Mouse (Mus musculus) G1E (cell line): ENCODE results near the gene Klrb1a. TPM values are rescaled to one million over a fixed set of nuclear protein-coding genes. Genes with fewer than 3 reads are reported as not detected.

Experiments
- ATAC-seq: 2 replicates; pipeline ENCODE4 v1.8.0; 2016; ENCODE audit warnings: mild to moderate bottlenecking; ENCODE audit not compliant: insufficient number of reproducible peaks, poor library complexity, low FRiP score, severe bottlenecking; ENCODE audit errors: extremely low read depth
- DNase-seq: peaks from one replicate; pipeline ENCODE4 v3.0.0; 2012; ENCODE audit warnings: low spot score
- H3K27me3 ChIP-seq: 2 replicates; pipeline ENCODE4 v1.6.1; 2012; ENCODE audit warnings: mild to moderate bottlenecking, low read length, inconsistent platforms; ENCODE audit not compliant: insufficient read depth
- H3K36me3 ChIP-seq: replicated peaks from 2 replicates; pipeline ENCODE3; 2012; ENCODE audit warnings: mild to moderate bottlenecking, inconsistent platforms
- H3K4me1 ChIP-seq: 2 replicates; pipeline ENCODE4 v1.6.1; 2012; ENCODE audit warnings: low read depth, low read length, inconsistent platforms, mixed read lengths; ENCODE audit not compliant: insufficient read depth
- H3K4me3 ChIP-seq: 2 replicates; pipeline ENCODE4 v1.5.1; 2012; ENCODE audit warnings: low read depth, mild to moderate bottlenecking, inconsistent platforms, low read length, moderate library complexity, mixed read lengths
- H3K9me3 ChIP-seq: replicated peaks from 2 replicates; pipeline ENCODE4 v1.6.1; 2012; ENCODE audit warnings: inconsistent platforms
- CTCF ChIP-seq: IDR thresholded peaks from 2 replicates; pipeline ENCODE4 v1.5.1; 2012; ENCODE audit warnings: low read depth, low read length, inconsistent platforms, mixed read lengths
- GATA1 ChIP-seq: IDR thresholded peaks from 2 replicates; pipeline ENCODE4 v1.6.1; 2012; ENCODE audit warnings: borderline replicate concordance, low read length, inconsistent platforms, mixed read lengths
- GATA2 ChIP-seq: IDR thresholded peaks from 2 replicates; pipeline ENCODE4 v1.6.1; 2012; ENCODE audit warnings: low read depth, low read length, inconsistent platforms, borderline replicate concordance
- POLR2AphosphoS5 ChIP-seq: IDR thresholded peaks from 2 replicates; pipeline ENCODE4 v1.6.1; 2012; ENCODE audit warnings: low read depth, low read length, inconsistent platforms; ENCODE audit not compliant: insufficient replicate concordance
- TAL1 ChIP-seq: conservative IDR thresholded peaks from 2 replicates; pipeline ENCODE4 v1.6.1; 2012; ENCODE audit warnings: low read depth, low read length, inconsistent platforms, mixed read lengths
- polyA plus RNA-seq: library from polyadenylated mRNA; stranded (reverse); fragments of >175 nt; gene quantifications from 2 replicates; pipeline ENCODE4 v1.2.3, GENCODE M21; 2012
- total RNA-seq, 2 experiments: library from RNA; stranded (forward) in 1 of 2; stranded (reverse) in 1 of 2; fragments of 200-1000 nt in 1 of 2; fragments of >200 nt in 1 of 2; fragmentation: Nextera tagmentation in 1 of 2; gene quantifications; 2 replicates each; pipeline ENCODE4 v1.2.3; 2014 to 2017

Gene Klrb1a
- total and polyA plus RNA-seq, 3 experiments, result 0.11 TPM; not detected in 2

DNA sequence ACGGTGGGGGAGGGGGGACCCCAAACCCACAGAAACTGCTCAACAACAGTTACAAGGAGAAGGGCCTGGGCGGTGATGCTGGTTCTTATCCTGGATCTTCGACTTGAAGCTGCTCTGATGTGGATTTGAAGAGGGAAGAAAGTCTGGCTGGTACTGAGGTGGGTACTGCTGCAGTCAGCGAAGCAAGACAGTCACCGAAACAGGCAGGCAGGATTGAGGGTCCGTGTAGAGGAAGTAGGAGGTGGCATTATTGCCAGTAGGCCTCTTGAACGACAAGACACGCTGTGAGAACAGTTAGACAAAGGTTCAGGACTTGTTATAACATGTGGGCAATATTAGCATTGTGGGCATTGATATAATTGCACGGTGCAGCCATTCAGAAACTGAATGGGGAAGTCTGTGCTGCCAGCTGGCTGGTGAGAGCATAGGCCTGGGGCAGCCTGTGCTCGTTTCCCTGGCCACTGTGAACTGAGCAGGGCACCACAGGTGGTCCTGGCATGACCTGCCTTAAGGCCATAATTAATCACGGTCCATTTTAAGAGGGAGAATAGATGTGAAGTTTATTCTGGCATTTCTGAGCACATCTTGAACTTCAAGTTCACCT lies 37.6 kb downstream of the Klrb1a start:
- DNase-seq (no peak), ATAC-seq (no peak)
- Histone ChIP-seq H3K4me1 (no peaks in the 10 kb centered on the region), H3K9me3 (peaks cover 48% of the 10 kb centered on the region), H3K36me3 (no peaks in the 10 kb centered on the region), H3K4me3 (no peak overlapping the region), H3K27me3 (no peaks in the 10 kb centered on the region)
- TF ChIP-seq TAL1, result no peak
- no peak for TF ChIP-seq GATA1
- no peak for TF ChIP-seq CTCF
- TF ChIP-seq GATA2, result no peak
- no peak for TF ChIP-seq POLR2AphosphoS5

DNA sequence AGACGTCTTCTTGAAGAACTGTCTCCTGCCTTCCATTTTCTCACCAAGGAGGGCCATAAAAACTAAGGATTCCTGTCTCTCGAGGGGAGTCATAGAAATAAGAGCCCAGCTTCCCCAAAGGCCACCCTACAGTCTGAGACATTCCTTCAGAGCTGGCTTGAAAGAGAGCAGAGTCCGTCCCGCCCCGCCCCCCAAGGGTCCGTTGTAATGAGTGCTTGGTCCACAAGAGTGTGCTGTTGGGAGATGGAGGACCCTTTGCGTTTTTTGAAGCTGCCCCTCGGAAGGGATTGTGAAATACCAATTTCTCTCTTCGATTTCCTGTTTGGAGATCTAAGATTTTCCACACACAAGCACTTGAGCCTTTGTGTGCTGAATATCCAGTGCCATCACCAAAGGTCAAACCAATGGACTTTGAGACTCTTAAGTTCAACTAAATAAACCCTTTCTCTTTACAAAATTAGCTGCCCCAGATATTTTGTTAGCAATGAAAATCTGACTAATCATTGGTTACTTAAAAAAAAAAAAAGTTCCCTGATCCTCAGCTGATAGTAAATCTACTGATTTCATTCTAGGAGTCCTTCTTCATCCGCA lies 39.2 kb downstream of the Klrb1a start:
- H3K9me3 ChIP-seq, result peaks cover 48% of the 10 kb centered on the region
- no peak for DNase-seq
- TF ChIP-seq TAL1 (no peak), CTCF (no peak), GATA1 (no peak), GATA2 (no peak), POLR2AphosphoS5 (no peak)
- no peak for ATAC-seq
- H3K27me3 ChIP-seq, result no peaks in the 10 kb centered on the region
- H3K36me3 ChIP-seq, result no peaks in the 10 kb centered on the region
- H3K4me3 ChIP-seq, result no peak overlapping the region
- H3K4me1 ChIP-seq, result no peaks in the 10 kb centered on the region

- ATAC-seq (no peak), DNase-seq (no peak)
- no peaks in the 10 kb centered on the region for H3K27me3 ChIP-seq
- TF ChIP-seq GATA2, result no peak
- H3K9me3 ChIP-seq, result peaks cover 47% of the 10 kb centered on the region
- no peaks in the 10 kb centered on the region for H3K36me3 ChIP-seq
- H3K4me3 ChIP-seq, result no peak within 1 kb of the TSS
- no peaks in the 10 kb centered on the region for H3K4me1 ChIP-seq
These were observed 41.8 kb downstream of the Klrb1a start, which contains the start of gene A2ml1 for GRCm38 (mm10) chr6:128581508-128581907. A2ml1 (minus strand) TSS chr6:128581608.

- Histone ChIP-seq H3K36me3 (no peaks in the 10 kb centered on the region), H3K9me3 (peaks cover 35% of the 10 kb centered on the region), H3K4me1 (no peaks in the 10 kb centered on the region), H3K27me3 (no peaks in the 10 kb centered on the region), H3K4me3 (no peak overlapping the region)
- ATAC-seq, result no peak
- TF ChIP-seq CTCF (no peak), TAL1 (no peak), POLR2AphosphoS5 (no peak), GATA2 (no peak), GATA1 (no peak)
- DNase-seq, result no peak
These were observed 46.0 kb downstream of the Klrb1a start for GRCm38 (mm10) chr6:128577301-128577700.

DNA sequence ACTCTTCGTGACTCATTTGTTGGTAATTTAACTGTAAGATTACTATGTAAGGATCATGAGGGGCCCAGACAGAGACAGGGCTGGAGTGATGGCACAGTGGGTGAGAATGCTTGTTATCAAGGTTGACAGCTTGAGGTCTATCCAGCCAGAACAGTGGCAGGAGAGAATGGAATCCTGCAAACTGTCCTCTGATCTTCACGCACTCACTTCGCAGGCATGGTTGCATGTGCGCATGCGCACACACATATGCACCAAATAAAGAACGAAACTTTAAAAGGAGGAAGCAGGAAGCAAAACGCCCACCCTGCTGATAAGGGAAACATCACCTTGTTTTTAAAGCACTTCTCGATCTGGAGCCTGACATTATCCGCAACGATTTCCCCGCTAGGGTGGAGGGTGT lies 56.7 kb downstream of the Klrb1a start:
- H3K9me3 ChIP-seq, result peaks cover 42% of the 10 kb centered on the region
- TF ChIP-seq TAL1, result no peak
- TF ChIP-seq GATA2, result no peak
- TF ChIP-seq CTCF, result no peak
- no peak for TF ChIP-seq GATA1
- no peak for TF ChIP-seq POLR2AphosphoS5
- no peaks in the 10 kb centered on the region for H3K4me1 ChIP-seq
- no peak overlapping the region for H3K4me3 ChIP-seq
- H3K27me3 ChIP-seq, result no peaks in the 10 kb centered on the region
- DNase-seq (no peak), ATAC-seq (no peak)
- no peaks in the 10 kb centered on the region for H3K36me3 ChIP-seq

Other genes starting within 250 kb of the Klrb1a start
- gene Tex52, start 248.1 kb downstream of the Klrb1a start, total RNA-seq (2014; fragmentation: Nextera tagmentation), result not detected in 2 replicates
- gene Tex52, start 248.1 kb downstream of the Klrb1a start, total RNA-seq (2017), result 0.11 and 0.23 TPM in 2 replicates
- gene Tex52, start 248.1 kb downstream of the Klrb1a start, polyA plus RNA-seq, result not detected in 2 replicates
- not detected in 2 replicates for gene Gm44596, start 248.0 kb downstream of the Klrb1a start, total RNA-seq (2014; fragmentation: Nextera tagmentation)
- gene Gm44596, start 248.0 kb downstream of the Klrb1a start, total RNA-seq (2017), result not detected in 2 replicates
- not detected in 2 replicates for gene Gm44596, start 248.0 kb downstream of the Klrb1a start, polyA plus RNA-seq
- gene Nrip2, start 224.2 kb downstream of the Klrb1a start, total RNA-seq (2014; fragmentation: Nextera tagmentation), result not detected in 2 replicates
- 0.06 and 0.11 TPM in 2 replicates for gene Nrip2, start 224.2 kb downstream of the Klrb1a start, total RNA-seq (2017)
- gene Nrip2, start 224.2 kb downstream of the Klrb1a start, polyA plus RNA-seq, result not detected in 2 replicates
- 27.2 and 71.2 TPM in 2 replicates for gene Itfg2, start 198.6 kb downstream of the Klrb1a start, total RNA-seq (2014; fragmentation: Nextera tagmentation)
- 12.3 and 16.2 TPM in 2 replicates for gene Itfg2, start 198.6 kb downstream of the Klrb1a start, total RNA-seq (2017)
- 22.4 and 28.6 TPM in 2 replicates for gene Itfg2, start 198.6 kb downstream of the Klrb1a start, polyA plus RNA-seq
- 127 and 144 TPM in 2 replicates for gene Fkbp4, start 184.9 kb downstream of the Klrb1a start, total RNA-seq (2014; fragmentation: Nextera tagmentation)
- 240 and 265 TPM in 2 replicates for gene Fkbp4, start 184.9 kb downstream of the Klrb1a start, total RNA-seq (2017)
- gene Fkbp4, start 184.9 kb downstream of the Klrb1a start, polyA plus RNA-seq, result 341 and 369 TPM in 2 replicates
- not detected in 2 replicates for gene Pzp, start 96.8 kb downstream of the Klrb1a start, total RNA-seq (2014; fragmentation: Nextera tagmentation)
- gene Pzp, start 96.8 kb downstream of the Klrb1a start, total RNA-seq (2017), result 0.05 TPM in 1 of 2 replicates, not detected in the other
- not detected in 2 replicates for gene Pzp, start 96.8 kb downstream of the Klrb1a start, polyA plus RNA-seq
- gene A2ml1, start 41.9 kb downstream of the Klrb1a start, total RNA-seq (2014; fragmentation: Nextera tagmentation), result not detected in 2 replicates
- gene A2ml1, start 41.9 kb downstream of the Klrb1a start, total RNA-seq (2017), result 0.05 and 0.12 TPM in 2 replicates
- not detected in 2 replicates for gene A2ml1, start 41.9 kb downstream of the Klrb1a start, polyA plus RNA-seq
- gene Clec2h, start 38.9 kb upstream of the Klrb1a start, total RNA-seq (2014; fragmentation: Nextera tagmentation), result not detected in 2 replicates
- 0.06 and 0.11 TPM in 2 replicates for gene Clec2h, start 38.9 kb upstream of the Klrb1a start, total RNA-seq (2017)
- gene Clec2h, start 38.9 kb upstream of the Klrb1a start, polyA plus RNA-seq, result not detected in 2 replicates
- not detected in 2 replicates for gene Klrb1, start 99.5 kb upstream of the Klrb1a start, total RNA-seq (2014; fragmentation: Nextera tagmentation)
- 0.17 TPM in 1 of 2 replicates, not detected in the other for gene Klrb1, start 99.5 kb upstream of the Klrb1a start, total RNA-seq (2017)
- gene Klrb1, start 99.5 kb upstream of the Klrb1a start, polyA plus RNA-seq, result not detected in 2 replicates
- not detected in 2 replicates for gene Klrb1c, start 165.7 kb upstream of the Klrb1a start, total RNA-seq (2014; fragmentation: Nextera tagmentation)
- gene Klrb1c, start 165.7 kb upstream of the Klrb1a start, total RNA-seq (2017), result 0.17 and 0.22 TPM in 2 replicates
- gene Klrb1c, start 165.7 kb upstream of the Klrb1a start, polyA plus RNA-seq, result not detected in 2 replicates
- gene Gm44511, start 202.8 kb upstream of the Klrb1a start, total RNA-seq (2014; fragmentation: Nextera tagmentation), result not detected in 2 replicates
- not detected in 2 replicates for gene Gm44511, start 202.8 kb upstream of the Klrb1a start, total RNA-seq (2017)
- not detected in 2 replicates for gene Gm44511, start 202.8 kb upstream of the Klrb1a start, polyA plus RNA-seq
- gene Klrb1b, start 202.8 kb upstream of the Klrb1a start, total RNA-seq (2014; fragmentation: Nextera tagmentation), result not detected in 2 replicates
- gene Klrb1b, start 202.8 kb upstream of the Klrb1a start, total RNA-seq (2017), result 0.05 and 0.12 TPM in 2 replicates
- not detected in 2 replicates for gene Klrb1b, start 202.8 kb upstream of the Klrb1a start, polyA plus RNA-seq